Mouse (Mus musculus) hindbrain, embryonic 13.5 days (tissue): ENCODE data around the gene Hectd1. TPM values are rescaled to one million over a fixed set of nuclear protein-coding genes. Genes with fewer than 3 reads are reported as not detected.

ENCODE experiments used
- ATAC-seq: fragments of 200-750 bp; cut with Nextera tagmentation; 2 replicates; pipeline ENCODE4 v1.8.0; 2017; ENCODE audit warnings: moderate TSS enrichment; ENCODE audit not compliant: low FRiP score
- H3K27ac ChIP-seq: fragments of 300-500 bp; sonication (generic); 2 replicates; pipeline ENCODE4 v1.5.1; 2015; ENCODE audit warnings: inconsistent platforms, mild to moderate bottlenecking, moderate library complexity
- H3K27me3 ChIP-seq: fragments of 300-500 bp; sonication (generic); 2 replicates; pipeline ENCODE4 v1.6.1; 2015; ENCODE audit warnings: mild to moderate bottlenecking, inconsistent platforms
- H3K36me3 ChIP-seq: fragments of 300-500 bp; sonication (generic); 2 replicates; pipeline ENCODE4 v1.6.1; 2015; ENCODE audit warnings: mild to moderate bottlenecking, inconsistent platforms
- H3K4me1 ChIP-seq: fragments of 300-500 bp; sonication (generic); replicated peaks from 2 replicates; pipeline ENCODE4 v1.6.1; 2015; ENCODE audit warnings: inconsistent platforms
- H3K4me2 ChIP-seq: fragments of 300-500 bp; sonication (generic); 2 replicates; pipeline ENCODE4 v1.6.1; 2015; ENCODE audit warnings: inconsistent platforms, mild to moderate bottlenecking, moderate library complexity
- H3K4me3 ChIP-seq: fragments of 300-500 bp; sonication (generic); 2 replicates; pipeline ENCODE4 v1.5.1; 2015; ENCODE audit warnings: mild to moderate bottlenecking, inconsistent platforms
- H3K9ac ChIP-seq: fragments of 300-500 bp; sonication (generic); 2 replicates; pipeline ENCODE4 v1.6.1; 2015; ENCODE audit warnings: mild to moderate bottlenecking, inconsistent platforms
- H3K9me3 ChIP-seq: fragments of 300-500 bp; sonication (generic); 2 replicates; pipeline ENCODE4 v1.6.1; 2016; ENCODE audit warnings: inconsistent platforms
- WGBS: fragments of 180-500 bp; shearing (Covaris S2); methylation state at CpG from one replicate; pipeline ENCODE4 v1.1.7; 2015; 5-methylcytosine and 5-hydroxymethylcytosine counted together
- polyA plus RNA-seq: library from polyadenylated mRNA; unstranded; fragments of >200 nt; fragmentation: Nextera tagmentation; extraction: Ambion mirVana; gene quantifications from 2 replicates; pipeline ENCODE4 v1.2.1, GENCODE M21; 2015

The Hectd1 gene
- 36.8 and 38.9 TPM in 2 replicates for polyA plus RNA-seq

DNA sequence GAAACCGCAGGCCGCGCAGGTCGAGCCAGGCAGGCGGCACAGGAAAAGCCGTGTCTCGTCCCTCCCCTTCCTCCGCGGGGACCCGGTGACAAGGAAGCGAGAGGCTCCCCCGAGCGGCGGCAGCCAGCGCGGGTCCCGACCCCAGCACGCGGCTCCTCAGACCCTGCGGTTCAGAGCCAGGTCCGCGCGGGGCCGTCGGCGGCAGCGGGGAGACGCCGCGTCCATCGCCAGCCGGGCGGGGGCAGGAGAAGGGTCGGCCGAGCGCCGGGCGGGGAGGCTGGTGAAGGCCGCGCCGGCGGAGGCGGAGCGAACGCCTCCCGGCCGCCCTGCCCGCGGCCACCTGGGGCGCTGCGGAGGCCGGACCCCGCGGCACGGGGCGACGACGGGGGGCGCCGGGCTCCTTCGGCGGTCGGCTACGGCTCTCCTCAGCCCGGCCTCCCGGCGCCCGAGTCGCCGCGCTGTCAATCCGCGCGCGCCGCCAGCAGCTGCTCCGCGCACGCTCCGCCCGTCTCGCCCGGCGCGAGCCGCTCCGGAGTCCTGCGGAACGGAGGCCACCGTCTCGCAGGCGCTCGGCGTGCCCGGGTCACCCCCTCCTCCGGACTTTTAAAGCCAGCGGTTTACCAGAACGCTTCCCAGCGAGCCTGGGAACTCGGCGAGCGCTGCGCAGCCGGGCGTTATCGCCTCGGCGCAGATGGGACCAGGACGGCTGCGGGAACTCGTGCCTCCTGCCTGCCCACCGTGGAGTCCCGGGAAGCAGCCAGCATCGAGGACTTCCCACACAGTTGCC, at the start of gene Hectd1:
Gene Hectd1, minus strand, starts transcription at position 247 of the 787 bp plus-strand sequence.
- ATAC-seq = peak; percentile 93
- Histone ChIP-seq H3K4me3 (peak within 1 kb of the TSS; percentile 97), H3K4me1 (peaks cover 22% of the 10 kb centered on the region), H3K9ac (peak within 1 kb of the TSS; percentile 98), H3K36me3 (peaks cover 10% of the 10 kb centered on the region), H3K4me2 (peak within 1 kb of the TSS; percentile 78), H3K27me3 (no peaks in the 10 kb centered on the region), H3K27ac (peak within 1 kb of the TSS; percentile 99), H3K9me3 (no peaks in the 10 kb centered on the region)
- WGBS = under 1% methylated on average over 58 of the region's 114 CpGs

DNA sequence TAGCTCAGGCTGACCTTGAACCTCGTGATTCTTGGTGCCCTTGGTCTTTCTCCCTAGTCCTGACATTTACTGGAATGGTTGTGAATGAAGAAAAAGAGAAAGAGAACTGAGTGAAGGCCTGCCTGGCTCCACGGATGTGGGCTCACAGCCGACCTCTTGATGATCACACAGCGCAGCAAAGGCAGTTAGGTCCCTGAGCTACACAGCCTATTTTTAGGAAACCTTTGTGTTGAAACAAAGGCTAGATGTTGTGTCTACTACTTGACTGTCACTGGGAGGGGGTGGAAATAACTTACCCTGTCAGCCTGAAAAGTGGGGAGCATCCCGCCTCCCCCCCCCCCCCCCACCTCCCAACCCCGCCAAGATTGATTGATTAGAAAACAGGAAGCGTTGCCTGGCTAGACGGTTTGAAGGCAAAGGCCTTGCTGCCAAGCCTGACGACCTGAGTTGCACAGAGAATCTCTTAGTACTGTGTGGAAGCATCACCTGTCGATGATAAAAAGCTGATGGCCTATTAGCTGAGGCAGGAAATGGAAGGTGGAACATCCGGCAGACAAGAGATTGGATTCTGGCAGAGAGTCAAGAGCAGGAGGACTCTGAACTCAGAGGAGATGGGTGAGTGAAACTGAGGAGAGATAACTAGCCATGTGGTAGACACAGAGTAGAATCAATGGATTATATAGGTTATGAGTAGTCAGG, 42.3 kb upstream of the Hectd1 start:
- peaks cover 8% of the 10 kb centered on the region; the same call in 1 of the 2 replicates for H3K36me3 ChIP-seq
- no peak for ATAC-seq
- H3K27ac ChIP-seq = no peak overlapping the region
- no peak overlapping the region for H3K9ac ChIP-seq
- WGBS = 50% methylated on average over 11 of the region's 11 CpGs
- no peak overlapping the region for H3K4me3 ChIP-seq
- no peaks in the 10 kb centered on the region for H3K4me1 ChIP-seq
- H3K4me2 ChIP-seq = no peak overlapping the region
- H3K9me3 ChIP-seq = no peaks in the 10 kb centered on the region
- peaks cover 10% of the 10 kb centered on the region for H3K27me3 ChIP-seq

DNA sequence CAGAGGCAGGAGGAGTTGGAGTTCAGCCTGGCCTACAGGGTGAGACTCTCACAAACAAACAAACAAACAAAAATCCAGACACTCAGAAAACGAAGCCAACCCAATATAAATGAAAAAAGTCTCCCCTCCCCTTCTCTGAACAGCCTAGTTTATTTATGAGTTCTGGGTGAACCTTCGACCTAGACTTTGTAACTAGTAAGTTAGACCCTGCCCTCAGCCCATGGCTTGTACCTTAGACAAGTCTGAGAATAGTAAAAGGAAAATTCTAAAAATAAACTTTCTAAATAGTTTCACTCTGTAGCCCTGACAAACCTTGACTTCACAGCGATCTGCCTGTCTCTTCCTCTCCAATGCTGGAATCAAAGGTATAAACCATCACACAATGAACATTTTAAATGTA, 40.2 kb upstream of the Hectd1 start:
- peaks cover 10% of the 10 kb centered on the region for H3K27me3 ChIP-seq
- WGBS = 80% methylated on average over 3 of the region's 3 CpGs

DNA sequence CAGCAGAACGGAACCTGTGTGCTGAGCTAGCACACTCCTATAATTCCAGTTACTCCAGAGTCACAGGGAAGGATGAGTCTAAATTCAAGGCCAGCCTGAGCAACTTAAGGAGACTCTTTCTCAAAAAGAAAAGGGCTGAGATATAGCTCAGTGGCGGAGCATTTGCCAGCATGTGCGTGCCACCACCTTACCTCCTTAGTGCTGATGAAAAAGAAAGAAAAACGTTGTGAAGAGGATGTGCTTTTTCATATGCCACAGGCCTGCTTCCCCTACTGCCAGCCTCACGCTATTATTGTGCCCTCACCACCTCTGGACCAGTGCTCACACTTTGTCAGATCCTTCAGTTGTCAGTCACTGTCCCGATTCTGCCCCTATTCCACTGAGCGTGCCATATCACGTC, 37.7 kb upstream of the Hectd1 start:
- Histone ChIP-seq H3K4me1 (peaks cover 18% of the 10 kb centered on the region), H3K27ac (no peak overlapping the region), H3K4me3 (no peak overlapping the region), H3K4me2 (no peak overlapping the region), H3K9ac (no peak overlapping the region), H3K9me3 (no peaks in the 10 kb centered on the region), H3K27me3 (peaks cover 19% of the 10 kb centered on the region), H3K36me3 (no peaks in the 10 kb centered on the region)
- WGBS = 77% methylated on average over 8 of the region's 8 CpGs
- ATAC-seq = no peak

More for the DNA sequence above, 40.2 kb upstream of the Hectd1 start:
- ATAC-seq = no peak
- Histone ChIP-seq H3K9me3 (no peaks in the 10 kb centered on the region), H3K4me1 (peaks cover 17% of the 10 kb centered on the region), H3K9ac (no peak overlapping the region), H3K27ac (no peak overlapping the region), H3K4me2 (no peak overlapping the region), H3K4me3 (no peak overlapping the region), H3K36me3 (no peaks in the 10 kb centered on the region)

DNA sequence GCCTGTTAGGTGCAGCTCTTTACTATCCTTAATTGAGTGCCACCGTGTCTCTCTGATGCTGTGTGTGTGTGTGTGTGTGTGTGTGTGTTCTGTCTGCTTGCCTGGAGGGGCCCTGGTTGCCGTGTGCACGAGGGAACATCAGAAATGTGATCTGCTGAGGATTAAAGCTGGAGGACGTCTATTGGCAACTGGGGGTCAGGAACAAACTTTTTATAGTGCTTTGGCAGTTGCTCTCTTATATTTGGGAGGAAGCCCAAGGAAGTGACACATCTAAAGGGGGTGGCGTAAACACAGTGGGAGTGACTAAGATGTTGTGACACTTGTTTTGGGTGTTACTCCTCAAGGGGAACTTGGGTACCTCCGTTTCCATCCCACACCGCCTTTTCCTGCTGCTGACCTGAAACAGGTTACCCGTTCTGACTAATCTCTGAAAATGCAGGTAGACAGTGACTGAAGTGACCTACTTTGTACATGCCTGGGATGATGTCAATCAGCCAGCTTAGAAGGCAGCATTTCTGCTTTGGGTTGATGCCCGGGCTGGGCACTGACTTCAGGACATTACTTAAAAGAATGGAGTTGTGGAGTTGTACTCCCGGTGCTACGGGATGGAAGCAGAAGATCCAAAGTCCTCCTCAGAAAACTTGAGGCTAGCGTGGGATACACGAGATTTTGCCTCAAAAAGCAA, 37.0 kb upstream of the Hectd1 start:
- H3K36me3 ChIP-seq = no peaks in the 10 kb centered on the region
- 0 out of 2 replicates have a peak overlapping the region, but pooled peaks have one; percentile 4 for H3K4me2 ChIP-seq
- no peaks in the 10 kb centered on the region for H3K9me3 ChIP-seq
- peak overlapping the region; percentile 21; the same call in 1 of the 2 replicates for H3K9ac ChIP-seq
- H3K27me3 ChIP-seq = peaks cover 19% of the 10 kb centered on the region
- no peak overlapping the region for H3K4me3 ChIP-seq
- peaks cover 18% of the 10 kb centered on the region for H3K4me1 ChIP-seq
- H3K27ac ChIP-seq = peak overlapping the region; percentile 58
- WGBS = 67% methylated on average over 13 of the region's 13 CpGs
- no peak; the same call in 1 of the 2 replicates for ATAC-seq

DNA sequence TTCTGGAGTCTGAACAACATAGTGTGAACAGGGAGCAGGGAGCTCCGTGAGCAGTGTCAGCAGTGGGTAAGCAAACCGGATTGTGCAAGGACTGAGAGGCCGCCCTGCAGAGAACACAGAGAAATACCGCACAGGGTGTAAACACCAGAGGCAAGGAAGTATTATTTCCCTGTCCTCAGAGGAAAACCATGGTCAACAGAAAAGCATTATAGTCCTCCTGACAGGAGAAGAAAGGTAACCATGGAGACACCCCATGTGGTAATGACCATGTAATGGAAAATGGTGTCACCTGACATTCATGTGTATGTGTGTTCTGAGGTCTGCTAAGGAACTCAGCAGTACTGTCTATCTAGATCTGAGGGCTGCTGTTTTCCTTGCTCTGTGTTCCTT, 36.4 kb upstream of the Hectd1 start:
- H3K27me3 ChIP-seq = peaks cover 19% of the 10 kb centered on the region
- H3K4me3 ChIP-seq = no peak overlapping the region
- WGBS = 7% methylated on average over 4 of the region's 4 CpGs
- no peaks in the 10 kb centered on the region for H3K36me3 ChIP-seq
- H3K9ac ChIP-seq = peak overlapping the region; percentile 21; the same call in 1 of the 2 replicates
- ATAC-seq = peak; percentile 85
- no peaks in the 10 kb centered on the region for H3K9me3 ChIP-seq
- H3K4me2 ChIP-seq = 0 out of 2 replicates have a peak overlapping the region, but pooled peaks have one; percentile 4
- peak overlapping the region; percentile 58 for H3K27ac ChIP-seq
- H3K4me1 ChIP-seq = peaks cover 18% of the 10 kb centered on the region

DNA sequence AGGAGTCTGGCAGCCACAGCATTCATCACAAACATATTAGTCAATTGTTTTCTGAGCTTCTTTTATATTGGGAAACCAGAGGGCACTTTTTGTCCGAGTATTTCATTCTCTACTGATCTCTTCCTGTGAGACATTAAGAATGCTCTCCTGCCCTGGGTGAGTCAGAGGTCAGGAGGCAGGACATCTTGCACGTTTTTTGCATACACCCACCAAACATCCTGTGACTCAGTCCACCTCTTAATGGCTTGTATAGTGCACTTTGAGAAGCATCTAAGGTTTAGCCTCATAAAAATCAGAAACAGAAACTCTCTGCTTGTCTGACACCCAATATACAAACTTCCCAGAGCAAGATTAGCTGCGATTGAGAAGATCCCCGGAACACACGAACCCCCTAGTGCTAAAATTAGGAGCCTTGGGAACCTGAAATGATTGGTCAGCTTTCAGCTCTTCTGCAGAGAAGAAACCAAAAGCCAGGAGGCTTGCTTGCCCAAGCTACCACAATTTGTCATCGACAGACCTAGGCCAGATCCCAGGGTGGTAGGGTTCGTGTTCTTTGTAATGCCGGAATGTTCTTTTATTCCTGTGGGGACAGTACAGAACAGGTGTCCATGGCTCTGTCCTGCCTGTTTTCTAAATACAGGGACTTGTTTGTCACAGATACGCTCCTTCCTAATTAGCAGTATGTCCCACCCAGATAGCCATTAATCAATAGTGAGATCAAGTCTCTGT, 35.9 kb upstream of the Hectd1 start:
- H3K4me2 ChIP-seq = no peak overlapping the region
- WGBS = 51% methylated on average over 9 of the region's 9 CpGs
- no peaks in the 10 kb centered on the region for H3K36me3 ChIP-seq
- no peak overlapping the region for H3K9ac ChIP-seq
- no peak overlapping the region for H3K4me3 ChIP-seq
- no peaks in the 10 kb centered on the region for H3K9me3 ChIP-seq
- peaks cover 19% of the 10 kb centered on the region for H3K27me3 ChIP-seq
- ATAC-seq = peak; percentile 38; the same call in 1 of the 2 replicates
- H3K4me1 ChIP-seq = peaks cover 18% of the 10 kb centered on the region
- peak overlapping the region; percentile 58; the same call in 1 of the 2 replicates for H3K27ac ChIP-seq

DNA sequence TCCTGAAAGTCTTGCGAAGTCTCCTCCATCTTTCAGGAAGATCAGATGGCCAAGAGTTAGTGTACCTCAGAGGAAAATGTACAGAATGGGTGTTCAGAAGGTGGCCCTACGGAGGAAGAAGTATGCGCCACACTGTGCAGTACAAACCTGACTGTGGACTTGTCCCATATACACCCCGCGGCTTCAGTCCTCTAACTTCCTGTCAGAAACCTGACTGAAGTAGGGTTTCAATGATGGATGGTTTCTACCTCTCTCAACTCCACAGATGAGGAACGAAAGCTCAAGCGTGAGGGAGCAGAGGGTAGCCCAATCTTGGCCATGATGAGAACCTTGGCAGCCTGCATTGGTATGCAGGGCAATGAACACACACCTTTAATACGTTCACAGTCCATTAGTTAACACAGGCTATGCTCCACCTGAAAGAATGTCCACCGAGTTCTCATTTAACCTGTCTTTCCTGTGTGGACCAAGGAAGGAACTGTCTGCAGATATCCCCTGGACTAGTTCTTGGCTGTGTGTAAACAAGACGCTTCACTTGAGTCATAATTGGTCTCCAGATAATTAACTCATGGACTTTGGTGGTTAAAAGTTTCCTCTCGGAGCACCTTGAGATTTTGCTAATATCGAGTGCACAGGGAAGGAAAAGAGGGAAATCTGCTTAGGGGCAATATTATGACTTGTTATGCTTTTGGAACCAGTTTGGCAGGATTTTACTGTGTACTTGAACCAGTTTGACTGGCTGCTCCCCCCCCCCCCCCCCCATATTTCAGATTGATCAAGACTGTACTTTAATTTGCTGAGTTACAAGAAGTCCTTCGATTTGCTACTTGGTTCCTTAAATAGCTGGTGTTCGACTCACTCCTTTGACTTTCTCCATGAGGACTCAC, 34.0 kb upstream of the Hectd1 start:
- WGBS = 93% methylated on average over 14 of the region's 14 CpGs
- H3K4me3 ChIP-seq = no peak overlapping the region
- ATAC-seq = no peak
- H3K4me1 ChIP-seq = peaks cover 18% of the 10 kb centered on the region
- no peak overlapping the region for H3K4me2 ChIP-seq
- H3K27me3 ChIP-seq = peaks cover 19% of the 10 kb centered on the region
- H3K27ac ChIP-seq = no peak overlapping the region
- H3K9me3 ChIP-seq = no peaks in the 10 kb centered on the region
- H3K9ac ChIP-seq = no peak overlapping the region
- no peaks in the 10 kb centered on the region for H3K36me3 ChIP-seq

DNA sequence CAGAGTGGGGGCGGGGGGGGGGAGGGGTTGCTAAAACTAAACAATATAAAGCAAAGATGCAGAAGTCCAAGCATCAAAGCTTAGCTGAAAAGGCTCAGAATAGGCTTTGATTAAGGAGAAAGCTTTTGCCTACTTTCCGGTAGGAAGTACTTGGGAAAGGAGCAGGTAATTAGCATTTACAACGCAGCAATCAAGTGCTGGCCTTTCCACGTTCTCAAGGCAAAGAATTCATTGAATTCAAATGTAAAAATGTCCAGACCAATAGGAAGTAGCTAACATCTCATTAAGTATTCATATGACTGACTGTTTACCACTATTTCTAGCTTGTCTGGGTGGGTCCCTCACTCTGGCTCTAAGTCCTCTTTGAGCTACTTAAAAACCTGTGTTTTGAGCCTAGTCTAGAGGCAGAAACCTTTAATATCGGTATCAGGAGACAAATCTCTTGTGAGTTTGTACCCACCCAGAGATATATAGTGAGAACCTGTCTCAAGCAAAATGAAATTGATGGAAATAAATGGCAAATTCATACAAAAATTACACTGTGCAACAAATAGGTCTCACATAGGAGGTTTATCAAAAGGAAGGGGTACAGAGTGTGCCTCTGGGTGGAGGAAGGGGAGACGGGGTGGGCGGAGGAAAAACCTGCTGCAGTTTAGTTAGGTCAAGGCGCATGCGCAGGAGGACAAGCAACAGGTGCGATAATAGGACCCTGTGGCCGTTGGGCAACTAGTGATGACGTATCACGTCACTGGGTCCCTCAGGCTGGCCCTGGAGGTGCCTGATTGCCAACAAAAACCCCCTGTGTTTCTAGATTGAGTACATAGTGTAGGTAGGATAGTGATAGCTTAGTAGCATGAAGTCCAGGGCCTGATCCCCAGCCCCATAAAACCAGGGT, 29.0 kb upstream of the Hectd1 start:
- Histone ChIP-seq H3K4me2 (no peak overlapping the region), H3K4me3 (no peak overlapping the region), H3K9me3 (no peaks in the 10 kb centered on the region), H3K9ac (no peak overlapping the region), H3K27me3 (peaks cover 7% of the 10 kb centered on the region; the same call in 1 of the 2 replicates), H3K27ac (no peak overlapping the region), H3K36me3 (no peaks in the 10 kb centered on the region), H3K4me1 (no peaks in the 10 kb centered on the region)
- ATAC-seq = no peak
- 73% methylated on average over 13 of the region's 13 CpGs for WGBS

DNA sequence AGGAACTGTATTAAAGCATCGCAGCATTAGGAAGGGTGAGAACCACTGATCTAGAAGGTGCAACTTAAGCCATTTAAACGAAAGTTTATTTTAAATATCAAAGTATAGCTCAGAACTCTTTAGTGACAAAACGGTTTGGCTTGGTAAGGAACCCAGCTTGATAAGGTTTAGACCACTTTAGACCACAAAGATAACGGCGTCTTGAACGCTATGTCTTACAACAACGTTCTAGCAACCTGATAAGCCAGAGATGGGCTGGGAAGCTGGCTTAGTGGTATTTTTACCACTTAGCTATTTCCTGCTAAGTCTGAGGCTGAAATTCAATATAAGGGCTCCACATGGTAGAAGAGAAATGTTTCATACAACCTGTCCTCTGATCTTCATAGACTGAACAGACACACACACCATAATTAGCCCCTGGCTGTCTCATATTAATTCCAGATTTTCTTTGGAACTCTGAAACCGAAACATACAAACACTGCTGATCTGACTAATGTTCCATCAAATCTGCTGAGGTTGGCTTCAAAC, 27.5 kb upstream of the Hectd1 start:
- 92% methylated on average over 8 of the region's 8 CpGs for WGBS
- Histone ChIP-seq H3K9ac (no peak overlapping the region), H3K27ac (no peak overlapping the region), H3K27me3 (no peaks in the 10 kb centered on the region), H3K4me1 (no peaks in the 10 kb centered on the region), H3K4me3 (no peak overlapping the region), H3K9me3 (no peaks in the 10 kb centered on the region), H3K4me2 (no peak overlapping the region), H3K36me3 (no peaks in the 10 kb centered on the region)
- no peak for ATAC-seq
